Mouse (Mus musculus): Measurements from ENCODE around the gene Nckap5l.

GRCm38 (mm10) chr15:99430394-99430793, 27.2 kb downstream of the Nckap5l start:
- TF ChIP-seq FLI1 (IDR thresholded peaks at IDR 0.05; ENCODE audit: low read length) (no peak), GATA1 (IDR thresholded peaks at IDR 0.05; ENCODE audit: borderline replicate concordance, low read length) (no peak)
